Mouse (Mus musculus): ENCODE results near the gene Fto. TPM values are rescaled to one million over a fixed set of nuclear protein-coding genes. Genes with fewer than 3 reads are reported as not detected.

Gene Fto
- polyA plus RNA-seq, 1 experiment: 39.7 TPM

DNA sequence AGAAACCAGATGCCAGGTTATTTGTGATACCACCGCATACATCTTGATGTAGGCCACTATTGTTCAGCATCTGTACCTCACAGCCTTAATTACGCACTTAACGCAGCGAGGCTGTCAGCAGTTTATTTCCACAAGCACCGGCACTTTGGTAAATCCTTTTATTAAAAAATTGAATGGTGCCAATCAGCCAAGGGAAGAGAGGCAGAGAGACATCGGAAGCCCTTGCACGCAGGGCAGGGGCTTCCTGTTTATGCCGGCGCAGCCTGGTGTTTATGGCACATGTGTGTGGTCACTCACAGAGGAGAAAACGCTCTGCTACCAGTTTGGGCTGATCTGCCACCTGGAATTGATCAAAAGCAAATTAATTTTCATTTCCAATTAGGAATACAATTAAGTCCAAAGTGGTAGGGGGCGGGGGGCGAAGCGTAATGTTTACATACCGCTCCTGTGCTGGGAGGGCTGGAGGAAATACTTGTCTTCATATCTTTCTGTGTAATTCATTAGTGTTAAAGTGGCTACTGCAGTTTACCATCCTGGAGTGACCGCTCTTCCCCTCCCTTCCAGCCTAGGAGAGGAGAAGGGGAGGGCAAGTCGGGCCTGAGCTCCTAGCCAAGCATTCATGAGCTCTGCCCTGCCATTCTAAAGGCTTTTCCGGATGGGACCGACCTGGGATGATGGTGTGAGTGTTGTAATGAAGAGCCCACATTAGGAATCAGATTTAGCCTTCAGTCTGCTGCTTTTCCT lies 299.2 kb downstream of the Fto start:
- Histone ChIP-seq H3K4me3 (replicated peaks; ENCODE audit: extremely low read depth, low read depth, low read length) (no peak overlapping the region), H3K4me1 (ENCODE audit: control insufficient read depth, insufficient read depth, low read length) (peaks cover 5% of the 10 kb centered on the region; the same call in 1 of the 2 replicates)
- TF ChIP-seq CTCF (IDR thresholded peaks at IDR 0.05; ENCODE audit: insufficient read depth, low read length) (no peak), POLR2A (IDR thresholded peaks at IDR 0.05; ENCODE audit: borderline replicate concordance, extremely low read depth, low read depth, low read length) (no peak)
- no peak for DNase-seq
- WGBS: 53% methylated on average over 18 of the region's 18 CpGs

DNA sequence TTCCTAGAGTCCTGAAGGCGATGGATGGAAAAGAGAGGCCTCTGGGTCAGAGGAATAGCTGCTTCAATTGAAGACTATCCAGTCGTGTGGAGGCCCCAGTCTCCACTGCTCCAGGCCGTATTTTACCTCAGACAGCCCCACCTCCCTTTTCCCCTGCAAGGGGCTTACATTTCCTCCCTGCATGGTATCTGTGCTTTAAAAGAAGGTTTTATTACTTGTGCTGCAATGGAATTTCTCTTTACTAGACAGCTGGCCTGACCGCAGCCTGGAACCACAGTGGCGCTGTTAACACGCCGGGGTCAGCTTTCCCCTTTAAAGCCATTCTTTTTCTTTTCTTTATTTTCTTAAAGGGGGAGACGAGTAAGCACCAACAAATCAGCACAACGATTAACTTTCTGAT lies 300.3 kb downstream of the Fto start:
- TF ChIP-seq CTCF (IDR thresholded peaks at IDR 0.05; ENCODE audit: insufficient read depth, low read length): no peak
- TF ChIP-seq POLR2A (IDR thresholded peaks at IDR 0.05; ENCODE audit: borderline replicate concordance, extremely low read depth, low read depth, low read length): no peak
- H3K4me3 ChIP-seq (replicated peaks; ENCODE audit: extremely low read depth, low read depth, low read length): no peak overlapping the region
- 84% methylated on average over 9 of the region's 9 CpGs for WGBS
- no peak for DNase-seq
- H3K4me1 ChIP-seq (ENCODE audit: control insufficient read depth, insufficient read depth, low read length): peaks cover 5% of the 10 kb centered on the region; the same call in 1 of the 2 replicates

DNA sequence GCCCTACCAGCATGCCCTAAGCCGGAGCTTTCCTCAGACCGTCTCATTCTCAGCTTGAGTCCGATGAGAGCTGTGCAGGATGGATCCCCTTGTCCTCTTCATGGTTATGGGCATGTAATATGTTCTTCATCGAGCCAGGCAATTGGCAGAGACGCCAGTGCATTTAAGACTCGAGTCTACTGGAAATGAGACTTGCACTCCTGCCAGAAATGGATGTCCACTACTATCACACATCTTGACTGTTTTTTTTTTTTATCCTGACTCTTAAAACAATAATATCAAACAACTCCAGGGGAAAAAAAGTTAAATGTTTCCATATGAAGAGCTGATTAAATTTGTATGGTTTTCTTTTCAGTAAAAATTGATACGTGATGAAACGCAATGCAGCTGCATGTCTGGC lies 301.9 kb downstream of the Fto start:
- 87% methylated on average over 8 of the region's 8 CpGs for WGBS
- TF ChIP-seq POLR2A (IDR thresholded peaks at IDR 0.05; ENCODE audit: borderline replicate concordance, extremely low read depth, low read depth, low read length): no peak
- no peak for TF ChIP-seq CTCF (IDR thresholded peaks at IDR 0.05; ENCODE audit: insufficient read depth, low read length)
- Histone ChIP-seq H3K4me3 (replicated peaks; ENCODE audit: extremely low read depth, low read depth, low read length) (no peak overlapping the region), H3K4me1 (ENCODE audit: control insufficient read depth, insufficient read depth, low read length) (peaks cover 5% of the 10 kb centered on the region; the same call in 1 of the 2 replicates)
- no peak for DNase-seq

DNA sequence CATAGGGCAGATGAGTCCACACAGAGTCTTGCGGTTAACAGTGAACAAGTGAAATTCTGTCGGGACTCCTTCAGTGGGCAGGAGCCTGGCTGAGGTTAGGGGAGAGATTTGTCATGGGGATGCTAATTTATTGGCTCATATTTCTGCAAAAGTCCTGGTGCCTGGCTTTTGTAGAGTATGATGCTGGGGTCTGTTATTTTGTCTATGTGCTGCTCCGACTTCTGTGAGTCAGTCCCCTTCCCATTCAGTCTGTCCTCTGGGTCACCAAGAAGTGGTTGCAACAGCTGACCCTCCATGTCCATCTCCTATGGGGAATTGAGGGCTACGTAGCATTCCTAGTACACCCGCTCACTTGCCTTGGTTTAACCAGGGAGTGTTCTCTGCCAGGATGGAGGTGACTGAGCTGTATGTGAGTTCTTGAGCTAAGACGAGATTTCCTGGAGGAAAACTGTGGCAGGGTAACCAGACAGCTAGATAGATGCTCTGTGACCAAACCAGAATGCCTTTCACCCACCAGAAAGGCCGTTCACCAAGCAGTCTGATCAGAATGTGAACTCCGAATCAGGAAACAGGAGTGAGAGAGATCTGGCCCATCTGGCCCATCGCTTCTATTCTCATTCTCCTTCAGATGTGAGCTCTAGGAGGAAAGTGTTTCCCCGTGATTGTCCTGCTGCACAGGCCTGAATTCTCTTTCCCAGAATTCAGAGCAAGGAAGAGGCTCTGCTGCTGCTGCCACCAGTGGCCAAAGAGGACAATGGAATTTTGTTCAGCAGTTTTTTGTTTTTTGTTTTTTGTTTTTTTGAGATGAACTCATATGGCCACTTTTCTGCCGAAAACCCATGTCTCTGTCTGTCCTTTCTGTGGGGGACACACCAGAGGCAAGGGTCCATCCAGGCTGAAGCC lies 302.7 kb downstream of the Fto start:
- TF ChIP-seq CTCF (IDR thresholded peaks at IDR 0.05; ENCODE audit: insufficient read depth, low read length): no peak
- no peak for TF ChIP-seq POLR2A (IDR thresholded peaks at IDR 0.05; ENCODE audit: borderline replicate concordance, extremely low read depth, low read depth, low read length)

DNA sequence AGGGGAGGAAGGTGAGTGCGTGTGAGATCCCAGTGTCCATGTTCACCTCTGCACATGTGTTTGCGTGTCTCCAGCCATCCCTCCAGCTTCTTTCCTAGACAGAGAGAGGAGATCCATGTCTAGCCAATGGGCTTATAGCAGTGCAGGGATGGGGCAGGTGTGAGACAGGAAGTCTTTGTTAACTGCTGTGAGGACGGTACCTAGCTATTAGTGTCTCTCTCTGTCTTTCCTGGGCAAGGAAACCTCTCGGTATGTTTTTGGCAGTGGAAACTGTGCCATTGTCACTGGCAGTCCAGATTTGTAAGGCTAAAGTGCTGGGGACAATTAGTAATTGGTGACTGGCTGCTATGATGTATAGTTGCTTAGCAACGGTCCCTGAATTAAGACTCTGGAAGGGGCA lies 304.4 kb downstream of the Fto start:
- peaks cover 2% of the 10 kb centered on the region; the same call in 1 of the 2 replicates for H3K4me1 ChIP-seq (ENCODE audit: control insufficient read depth, insufficient read depth, low read length)
- DNase-seq: no peak
- WGBS: 67% methylated on average over 5 of the region's 5 CpGs
- TF ChIP-seq CTCF (IDR thresholded peaks at IDR 0.05; ENCODE audit: insufficient read depth, low read length) (no peak), POLR2A (IDR thresholded peaks at IDR 0.05; ENCODE audit: borderline replicate concordance, extremely low read depth, low read depth, low read length) (no peak)
- H3K4me3 ChIP-seq (replicated peaks; ENCODE audit: extremely low read depth, low read depth, low read length): no peak overlapping the region

More for the DNA sequence above, 302.7 kb downstream of the Fto start:
- peaks cover 5% of the 10 kb centered on the region; the same call in 1 of the 2 replicates for H3K4me1 ChIP-seq (ENCODE audit: control insufficient read depth, insufficient read depth, low read length)
- no peak overlapping the region for H3K4me3 ChIP-seq (replicated peaks; ENCODE audit: extremely low read depth, low read depth, low read length)
- 84% methylated on average over 11 of the region's 11 CpGs for whole genome bisulfite sequencing
- DNase-seq: no peak

DNA sequence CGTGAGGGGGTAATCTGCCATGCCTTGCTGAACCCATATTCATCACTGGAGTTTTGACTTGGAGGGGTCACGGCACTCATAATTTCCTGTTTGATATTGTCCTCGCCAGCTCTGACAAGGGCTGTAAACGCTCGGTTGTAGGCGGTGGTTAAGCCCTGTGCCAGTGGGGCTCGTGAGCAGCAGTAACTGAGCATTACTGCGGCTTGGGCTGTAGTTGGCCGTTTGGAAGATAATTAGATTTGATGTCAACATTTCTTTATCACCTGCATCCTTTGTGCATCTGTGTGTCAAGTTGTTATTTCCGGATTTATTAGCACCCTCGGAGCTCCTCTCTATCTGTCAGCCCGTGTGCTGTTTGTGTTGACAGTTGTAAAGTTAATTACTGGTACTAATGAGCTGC lies 309.4 kb downstream of the Fto start:
- no peak overlapping the region for H3K4me3 ChIP-seq (replicated peaks; ENCODE audit: extremely low read depth, low read depth, low read length)
- DNase-seq: no peak
- H3K4me1 ChIP-seq (ENCODE audit: control insufficient read depth, insufficient read depth, low read length): no peaks in the 10 kb centered on the region
- TF ChIP-seq POLR2A (IDR thresholded peaks at IDR 0.05; ENCODE audit: borderline replicate concordance, extremely low read depth, low read depth, low read length): no peak
- TF ChIP-seq CTCF (IDR thresholded peaks at IDR 0.05; ENCODE audit: insufficient read depth, low read length): no peak
- 64% methylated on average over 12 of the region's 12 CpGs for WGBS

DNA sequence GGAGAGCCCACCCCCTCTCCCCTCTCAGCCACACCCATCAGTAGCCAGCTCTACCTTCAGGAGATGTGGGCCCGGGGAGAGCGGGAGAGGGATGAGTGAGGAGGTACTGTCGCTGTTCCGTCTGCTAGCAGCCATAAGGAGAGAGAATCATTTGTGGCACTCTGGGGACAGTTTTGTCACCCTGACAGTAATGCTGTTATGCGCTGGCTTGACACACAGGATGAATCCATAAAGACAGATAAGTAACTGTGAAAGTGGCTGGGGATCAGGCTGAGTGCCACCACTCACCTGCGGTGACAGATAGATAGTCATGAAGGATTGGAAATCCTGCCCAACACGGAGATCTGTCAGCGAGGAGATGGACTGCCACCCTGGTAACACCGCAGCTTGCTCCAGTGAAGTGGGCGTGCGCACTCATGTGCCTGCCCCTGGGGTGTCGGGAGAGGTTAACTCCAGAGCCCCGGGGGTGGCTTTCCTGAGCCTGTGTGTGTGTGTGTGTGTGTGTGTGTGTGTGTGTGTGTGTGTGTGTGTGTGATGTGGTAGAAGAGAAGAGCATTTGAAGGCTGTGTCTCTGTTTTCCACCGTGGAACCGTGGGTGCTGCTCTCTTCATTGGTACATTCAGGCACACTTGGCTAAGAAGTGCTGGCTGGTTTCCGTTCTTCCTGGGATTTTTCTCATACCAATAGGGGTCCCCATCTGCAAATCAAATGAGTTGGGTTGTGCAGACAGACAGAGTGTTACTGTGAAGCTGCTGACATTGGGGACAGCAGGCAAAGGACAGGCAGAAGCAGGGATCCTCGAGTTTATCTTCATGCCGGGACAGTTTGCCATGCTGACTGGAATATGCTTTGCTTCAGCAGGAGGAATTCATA lies 312.6 kb downstream of the Fto start:
- Histone ChIP-seq H3K4me1 (ENCODE audit: control insufficient read depth, insufficient read depth, low read length) (peaks cover 6% of the 10 kb centered on the region; the same call in 1 of the 2 replicates), H3K4me3 (replicated peaks; ENCODE audit: extremely low read depth, low read depth, low read length) (no peak overlapping the region)
- no peak for TF ChIP-seq CTCF (IDR thresholded peaks at IDR 0.05; ENCODE audit: insufficient read depth, low read length)
- TF ChIP-seq POLR2A (IDR thresholded peaks at IDR 0.05; ENCODE audit: borderline replicate concordance, extremely low read depth, low read depth, low read length): no peak
- no peak for DNase-seq
- 68% methylated on average over 18 of the region's 18 CpGs for WGBS

DNA sequence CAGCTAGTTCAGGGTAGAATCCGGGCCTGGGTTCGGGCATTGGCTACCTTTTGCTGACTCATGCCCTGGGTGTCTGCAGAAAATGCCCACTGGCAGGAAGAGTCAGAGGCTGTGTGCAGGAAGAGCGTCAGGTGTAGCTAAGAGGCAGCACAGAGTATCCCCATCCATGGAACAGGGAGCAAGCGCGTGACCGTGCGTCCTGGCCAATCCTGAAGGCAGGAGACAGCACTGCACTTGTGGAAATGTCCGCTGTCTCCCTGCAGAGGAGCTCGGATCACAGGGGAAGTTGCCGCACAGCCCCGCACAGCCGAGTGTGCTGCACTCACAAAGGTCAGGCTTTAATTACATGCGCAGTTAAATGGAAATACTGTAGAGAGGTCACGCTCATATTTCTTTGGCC lies 316.3 kb downstream of the Fto start:
- WGBS: 45% methylated on average over 14 of the region's 14 CpGs
- Histone ChIP-seq H3K4me1 (ENCODE audit: control insufficient read depth, insufficient read depth, low read length) (peaks cover 9% of the 10 kb centered on the region; the same call in 1 of the 2 replicates), H3K4me3 (replicated peaks; ENCODE audit: extremely low read depth, low read depth, low read length) (peak overlapping the region; percentile 18)
- TF ChIP-seq CTCF (IDR thresholded peaks at IDR 0.05; ENCODE audit: insufficient read depth, low read length): no peak
- TF ChIP-seq POLR2A (IDR thresholded peaks at IDR 0.05; ENCODE audit: borderline replicate concordance, extremely low read depth, low read depth, low read length): no peak
- DNase-seq: no peak

Data from lung, adult 2 months (tissue).